Mouse (Mus musculus) layer of hippocampus, postnatal 10 days (tissue): ENCODE data around the gene Nedd4. TPM values are rescaled to one million over a fixed set of nuclear protein-coding genes. Genes with fewer than 3 reads are reported as not detected.

ENCODE experiments used
- DNase-seq, 2 experiments: peaks; one replicate each; pipeline ENCODE4 v3.0.0; 2021; ENCODE audit warnings: low spot score in 2 of 2
- total RNA-seq, 2 experiments: library from RNA; stranded (reverse); gene quantifications; 2 replicates each; pipeline ENCODE4 v1.2.3; 2021

Nedd4 gene
- total RNA-seq, 2 experiments from 2014 or later = 342 to 359 TPM

- no peak for DNase-seq
These were observed 120.0 kb downstream of the Nedd4 start for GRCm38 (mm10) chr9:72782121-72782520.

- no peak for DNase-seq
These were observed 125.6 kb downstream of the Nedd4 start for GRCm38 (mm10) chr9:72787732-72788131.

- DNase-seq = no peak
These were observed 128.5 kb downstream of the Nedd4 start for GRCm38 (mm10) chr9:72790530-72791212.

GRCm38 (mm10) chr9:72791213-72791582, 129.1 kb downstream of the Nedd4 start:
- DNase-seq = no peak

GRCm38 (mm10) chr9:72791681-72792080, 129.5 kb downstream of the Nedd4 start:
- no peak for DNase-seq

- no peak for DNase-seq
These were observed 133.1 kb downstream of the Nedd4 start for GRCm38 (mm10) chr9:72795243-72795642.

- DNase-seq = no peak
These were observed 135.0 kb downstream of the Nedd4 start for GRCm38 (mm10) chr9:72797136-72797621.

Other genes starting within 250 kb of the Nedd4 start
- 1 to 10 TPM; 2.9 TPM for gene Mns1, start 224.3 kb upstream of the Nedd4 start, total RNA-seq
- 10 to 100 TPM; 11.2 to 13.1 TPM for gene Tex9, start 170.1 kb upstream of the Nedd4 start, total RNA-seq
- 10 to 100 TPM; 33.8 to 34.3 TPM for gene Rfx7, start 130.1 kb upstream of the Nedd4 start, total RNA-seq
- under 1 TPM; 0.56 to 0.80 TPM for gene Prtg, start 144.5 kb downstream of the Nedd4 start, total RNA-seq